Mouse (Mus musculus) C2C12 (cell line): Measurements from ENCODE around the gene Calcoco1. TPM values are rescaled to one million over a fixed set of nuclear protein-coding genes. Genes with fewer than 3 reads are reported as not detected.

Experiments
- H3K27me3 ChIP-seq: one replicate; pipeline ENCODE4 v1.6.1; 2011; ENCODE audit not compliant: control insufficient read depth, insufficient read depth, insufficient read length
- H3K36me3 ChIP-seq: one replicate; pipeline ENCODE4 v1.6.1; 2011; ENCODE audit not compliant: control insufficient read depth, insufficient read depth
- H3K4me3 ChIP-seq: one replicate; pipeline ENCODE4 v1.5.1; 2011; ENCODE audit warnings: mild to moderate bottlenecking, control low read depth; ENCODE audit not compliant: poor library complexity, insufficient read depth, severe bottlenecking
- H3K79me2 ChIP-seq: one replicate; pipeline ENCODE4 v1.6.1; 2011; ENCODE audit not compliant: control insufficient read depth, insufficient read depth
- H3K79me3 ChIP-seq: one replicate; pipeline ENCODE4 v1.6.1; 2011; ENCODE audit warnings: low read depth, control low read depth
- H3ac ChIP-seq: one replicate; pipeline ENCODE3; 2011; ENCODE audit warnings: low read depth; ENCODE audit not compliant: control insufficient read depth, insufficient read length
- CEBPB ChIP-seq: IDR thresholded peaks from one replicate; pipeline ENCODE4 v1.6.1; 2011; ENCODE audit warnings: low read depth, mild to moderate bottlenecking, control low read depth, moderate library complexity
- CTCF ChIP-seq: IDR thresholded peaks from one replicate; pipeline ENCODE4 v1.5.1; 2011; ENCODE audit not compliant: control insufficient read depth, insufficient read depth, insufficient read length
- FOSL1 ChIP-seq: IDR thresholded peaks from one replicate; pipeline ENCODE4 v1.8.0; 2011; ENCODE audit warnings: mild to moderate bottlenecking, low read length; ENCODE audit not compliant: poor library complexity, insufficient read depth, severe bottlenecking
- MAX ChIP-seq: IDR thresholded peaks from one replicate; pipeline ENCODE4 v1.6.1; 2011; ENCODE audit warnings: mild to moderate bottlenecking, control low read depth
- MYOD1 ChIP-seq: IDR thresholded peaks from one replicate; pipeline ENCODE4 v1.6.1; 2011; ENCODE audit warnings: low read depth; ENCODE audit not compliant: control insufficient read depth, insufficient read length
- MYOG ChIP-seq: IDR thresholded peaks from one replicate; pipeline ENCODE4 v1.6.1; 2011; ENCODE audit not compliant: control insufficient read depth, insufficient read length; ENCODE audit errors: extremely low read depth
- USF1 ChIP-seq: IDR thresholded peaks from one replicate; pipeline ENCODE4 v1.6.1; 2011; ENCODE audit warnings: low read depth, mild to moderate bottlenecking, control low read depth, moderate library complexity
- polyA plus RNA-seq: library from polyadenylated mRNA; unstranded; fragments of >200 nt; fragmentation: generic; extraction: Trizol; gene quantifications from one replicate; pipeline ENCODE4 v1.2.1, GENCODE M21; 2012; ENCODE audit warnings: missing spikeins

The Calcoco1 gene
- polyA plus RNA-seq, 1 experiment, result 25.7 TPM

GRCm38 (mm10) chr15:102727951-102728350, 6.0 kb upstream of the Calcoco1 start:
- Histone ChIP-seq H3K79me3 (no peaks in the 10 kb centered on the region), H3ac (no peak overlapping the region), H3K4me3 (no peak overlapping the region), H3K27me3 (no peaks in the 10 kb centered on the region), H3K36me3 (no peaks in the 10 kb centered on the region), H3K79me2 (no peaks in the 10 kb centered on the region)
- no peak for TF ChIP-seq MYOG
- no peak for TF ChIP-seq FOSL1
- TF ChIP-seq CEBPB, result no peak
- TF ChIP-seq MYOD1, result no peak
- TF ChIP-seq CTCF, result no peak
- TF ChIP-seq MAX, result no peak
- TF ChIP-seq USF1, result no peak

DNA sequence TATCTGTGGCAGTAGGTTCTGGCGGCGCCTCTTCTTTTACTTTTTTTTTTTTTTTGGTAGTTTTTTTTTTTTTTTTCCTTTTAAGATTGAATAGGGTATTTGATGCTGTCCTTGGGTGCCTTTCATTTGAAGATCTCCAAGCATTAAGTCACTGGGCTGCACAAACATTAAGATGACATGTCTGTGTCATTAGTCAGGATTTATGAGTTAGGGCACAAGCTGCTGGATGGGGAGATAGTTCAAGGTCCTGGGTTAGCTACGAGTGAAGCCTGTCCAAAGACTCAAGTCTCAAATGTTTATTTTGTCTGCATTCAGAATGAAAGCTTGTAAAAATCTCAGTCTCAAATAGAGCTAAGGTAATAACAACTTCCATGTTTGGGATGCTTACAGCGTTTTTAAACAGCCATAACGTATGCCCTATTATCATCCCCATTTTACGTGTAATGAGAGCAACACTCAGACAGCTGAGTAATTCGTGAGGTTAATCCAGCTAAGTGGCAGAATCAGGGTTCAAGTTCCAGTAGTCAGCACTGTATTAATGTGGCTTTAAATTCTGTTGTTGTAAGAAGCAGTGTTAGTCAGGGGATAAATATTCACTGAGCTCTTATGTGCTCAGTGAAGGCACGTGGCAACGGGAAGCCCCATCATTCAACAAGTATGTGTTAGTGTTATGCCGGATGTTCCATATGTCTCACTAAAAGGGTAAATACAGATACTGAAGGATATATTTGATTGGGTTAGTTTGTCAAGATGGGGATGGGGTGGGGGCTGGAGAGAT, 1.6 kb upstream of the Calcoco1 start:
- Histone ChIP-seq H3K36me3 (no peaks in the 10 kb centered on the region), H3K27me3 (no peaks in the 10 kb centered on the region), H3K79me2 (no peaks in the 10 kb centered on the region), H3ac (no peak overlapping the region), H3K4me3 (no peak overlapping the region), H3K79me3 (no peaks in the 10 kb centered on the region)
- TF ChIP-seq MYOD1 (peak; percentile 55), CTCF (no peak), CEBPB (no peak), MYOG (no peak), FOSL1 (peak; percentile 55), USF1 (peak; percentile 91), MAX (peak; percentile 93)

DNA sequence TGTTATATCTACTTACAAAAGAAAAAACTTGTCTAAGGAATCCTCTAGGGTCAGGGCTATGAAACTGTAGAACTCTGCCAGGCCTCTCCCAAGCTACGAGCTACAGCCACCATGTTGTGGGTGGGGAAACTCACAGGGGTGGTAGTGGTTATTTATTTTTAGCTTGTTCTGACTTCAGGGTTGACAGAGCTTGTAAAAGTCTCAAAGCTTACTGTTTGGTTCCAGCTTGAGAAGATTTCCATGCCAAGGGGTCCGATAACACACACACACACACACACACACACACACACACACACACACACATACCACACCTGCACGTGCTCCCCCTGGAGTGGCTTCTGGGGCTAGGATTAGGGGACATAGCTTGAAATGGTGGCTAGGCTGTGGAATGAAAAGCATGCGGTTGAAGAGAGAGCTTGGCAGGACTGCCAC, 538 bp upstream of the Calcoco1 start:
- Histone ChIP-seq H3K79me3 (no peaks in the 10 kb centered on the region), H3K36me3 (no peaks in the 10 kb centered on the region), H3ac (peak overlapping the region; percentile 19), H3K27me3 (no peaks in the 10 kb centered on the region), H3K4me3 (no peak overlapping the region), H3K79me2 (no peaks in the 10 kb centered on the region)
- TF ChIP-seq CEBPB (no peak), MYOD1 (no peak), USF1 (no peak), MAX (no peak), MYOG (no peak), FOSL1 (no peak), CTCF (no peak)

DNA sequence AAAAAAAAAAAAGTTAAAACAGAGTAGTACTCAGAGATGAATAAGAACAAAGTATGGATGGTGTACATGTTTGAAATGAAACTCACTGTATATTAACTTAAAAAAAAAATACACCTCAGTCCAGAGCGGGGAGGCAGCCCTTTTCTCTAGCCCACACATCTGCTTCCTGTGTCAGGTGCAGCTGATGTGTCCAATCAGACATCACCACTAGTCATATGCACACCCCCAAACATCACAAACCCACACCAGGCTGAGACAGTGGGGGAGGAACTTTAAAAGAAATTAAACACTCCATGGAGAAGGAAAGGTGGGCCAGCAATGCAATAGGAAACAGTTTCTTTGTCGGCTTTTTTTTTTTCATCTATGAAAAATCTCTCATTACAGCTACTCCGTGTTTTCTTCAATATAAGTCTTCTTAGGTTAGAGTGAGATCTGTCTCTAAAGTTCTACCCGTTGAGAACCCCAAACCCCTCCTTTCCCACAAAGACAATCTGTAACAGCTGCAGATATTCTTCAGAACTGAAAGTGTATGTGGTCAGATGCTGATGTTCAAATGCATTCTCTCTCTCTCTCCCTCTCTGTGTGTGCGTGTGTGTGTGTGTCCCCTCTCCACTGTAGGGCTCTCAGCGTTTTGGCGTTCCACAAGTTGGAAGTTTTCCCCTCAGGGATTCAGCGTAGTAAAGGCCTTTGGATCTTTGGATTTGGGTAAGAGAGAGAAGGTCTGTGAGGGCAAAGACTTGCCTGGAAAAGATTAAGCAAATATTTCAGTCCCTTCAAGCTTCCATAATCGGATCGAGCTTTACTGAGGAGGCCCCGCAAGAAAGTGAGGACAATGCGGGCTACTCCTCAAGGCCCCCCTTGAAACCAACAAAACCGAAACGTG, 721 bp downstream of the Calcoco1 start:
- H3K4me3 ChIP-seq, result peak overlapping the region; percentile 66
- no peaks in the 10 kb centered on the region for H3K27me3 ChIP-seq
- no peaks in the 10 kb centered on the region for H3K36me3 ChIP-seq
- no peak for TF ChIP-seq MAX
- TF ChIP-seq CEBPB, result no peak
- peak; percentile 49 for TF ChIP-seq USF1
- TF ChIP-seq MYOG, result no peak
- no peak for TF ChIP-seq CTCF
- TF ChIP-seq MYOD1, result peak; percentile 5
- no peak for TF ChIP-seq FOSL1
- H3K79me3 ChIP-seq, result no peaks in the 10 kb centered on the region
- no peaks in the 10 kb centered on the region for H3K79me2 ChIP-seq
- peak overlapping the region; percentile 8 for H3ac ChIP-seq

DNA sequence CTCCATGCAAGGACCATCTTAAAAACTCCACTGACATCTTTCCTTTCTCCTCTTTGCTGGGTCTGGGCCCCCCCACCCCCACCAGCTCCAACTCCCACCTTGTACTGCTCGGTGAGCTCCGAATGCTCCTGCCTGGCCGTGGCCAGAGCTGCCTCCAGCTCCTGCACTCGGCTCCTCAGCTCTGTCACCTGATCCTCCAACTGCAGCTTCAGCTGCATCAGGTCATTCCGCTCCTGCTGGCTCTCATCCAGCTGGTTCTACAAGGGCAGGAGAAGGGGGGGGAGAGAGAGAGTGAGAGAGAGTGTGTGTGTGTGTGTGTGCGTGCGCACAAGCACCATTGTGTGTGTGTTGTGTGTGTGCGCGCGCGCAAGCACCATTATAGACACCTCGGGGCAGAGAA, 5.8 kb downstream of the Calcoco1 start:
- Histone ChIP-seq H3K4me3 (no peak overlapping the region), H3K79me3 (no peaks in the 10 kb centered on the region), H3ac (no peak overlapping the region), H3K27me3 (no peaks in the 10 kb centered on the region), H3K79me2 (no peaks in the 10 kb centered on the region), H3K36me3 (peaks cover 7% of the 10 kb centered on the region)
- TF ChIP-seq CTCF (no peak), MYOD1 (no peak), USF1 (no peak), CEBPB (no peak), MYOG (no peak), FOSL1 (no peak), MAX (no peak)
